Mouse (Mus musculus): ENCODE measurements around the gene Spint1. TPM values are rescaled to one million over a fixed set of nuclear protein-coding genes. Genes with fewer than 3 reads are reported as not detected.
A peak's percentile ranks its signal among the peaks of the same experiment; 100 is the strongest.

The Spint1 gene
- total and polyA plus RNA-seq, 3 experiments, result not detected

GRCm38 (mm10) chr2:119203871-119204460 lies 33.2 kb upstream of the Spint1 start:
- Histone ChIP-seq H3K9ac (ENCODE audit: control insufficient read depth, low read depth, low read length, poor library complexity, severe bottlenecking) (no peak overlapping the region), H3K9me3 (replicated peaks; ENCODE audit: insufficient read depth, low read length) (no peaks in the 10 kb centered on the region), H3K79me2 (ENCODE audit: control insufficient read depth, insufficient read depth, low read length, poor library complexity) (peaks cover 4% of the 10 kb centered on the region), H3K27ac (ENCODE audit: control insufficient read depth, low read depth, low read length) (no peak overlapping the region), H3K27me3 (ENCODE audit: control insufficient read depth in 1 of 2, insufficient read depth in 2 of 2, low read length in 2 of 2) (no peaks in the 10 kb centered on the region), H3K4me1 (ENCODE audit: control insufficient read depth in 1 of 2, insufficient read depth in 2 of 2, low read length in 2 of 2) (peaks cover 0 to 5% of the 10 kb centered on the region in 2 experiments; a peak in 1 of 4 replicates), H3K36me3 (ENCODE audit: control insufficient read depth in 1 of 2, insufficient read depth in 2 of 2, low read length in 2 of 2) (no peaks in the 10 kb centered on the region), H3K4me3 (ENCODE audit: control insufficient read depth in 1 of 2, insufficient read depth in 1 of 2, low read depth in 2 of 2, low read length in 2 of 2) (no peak overlapping the region)
- no peak for DNase-seq (ENCODE audit: low read depth, low spot score)
- TF ChIP-seq ZKSCAN1 (IDR thresholded peaks at IDR 0.05; ENCODE audit: low read depth, low read length) (no peak), GABPA (IDR thresholded peaks at IDR 0.05; ENCODE audit: low read depth, low read length) (no peak), CHD2 (IDR thresholded peaks at IDR 0.05; ENCODE audit: low read length) (no peak), TCF12 (IDR thresholded peaks at IDR 0.05; ENCODE audit: low read depth, low read length) (no peak), RCOR1 (IDR thresholded peaks at IDR 0.05; ENCODE audit: low read depth, low read length) (no peak), GATA1 (IDR thresholded peaks at IDR 0.05; ENCODE audit: low read depth, low read length) (no peak), POLR2AphosphoS2 (IDR thresholded peaks at IDR 0.05; ENCODE audit: low read length) (no peak), NELFE (IDR thresholded peaks at IDR 0.05; ENCODE audit: low read depth, low read length) (no peak), RAD21 (IDR thresholded peaks at IDR 0.05; ENCODE audit: low read depth, low read length) (no peak), CTCF (IDR thresholded peaks at IDR 0.05 in 2 of 3, conservative IDR thresholded peaks at IDR 0.05 in 1 of 3; ENCODE audit: control insufficient read depth in 1 of 3, insufficient read depth in 1 of 3, low read depth in 2 of 3, low read length in 3 of 3, poor library complexity in 1 of 3, severe bottlenecking in 1 of 3) (no peak), SIN3A (IDR thresholded peaks at IDR 0.05; ENCODE audit: low read length) (no peak), SMC3 (IDR thresholded peaks at IDR 0.05; ENCODE audit: low read depth, low read length) (no peak), BHLHE40 (IDR thresholded peaks at IDR 0.05; ENCODE audit: borderline replicate concordance, low read depth, low read length) (no peak), POLR2AphosphoS5 (IDR thresholded peaks at IDR 0.05; ENCODE audit: borderline replicate concordance, low read depth, low read length) (no peak), MEF2A (IDR thresholded peaks at IDR 0.05; ENCODE audit: extremely low read depth, insufficient replicate concordance, low read depth, low read length, poor library complexity, severe bottlenecking) (no peak)

- Histone ChIP-seq H3K9me3 (replicated peaks; ENCODE audit: insufficient read depth, low read length) (no peaks in the 10 kb centered on the region), H3K36me3 (ENCODE audit: control insufficient read depth in 1 of 2, insufficient read depth in 2 of 2, low read length in 2 of 2) (peaks cover 0 to 5% of the 10 kb centered on the region in 2 experiments; a peak in 2 of 4 replicates), H3K79me2 (ENCODE audit: control insufficient read depth, insufficient read depth, low read length, poor library complexity) (peaks cover 9% of the 10 kb centered on the region), H3K4me1 (ENCODE audit: control insufficient read depth in 1 of 2, insufficient read depth in 2 of 2, low read length in 2 of 2) (peaks cover 2 to 8% of the 10 kb centered on the region in 2 experiments; a peak in 3 of 4 replicates), H3K27ac (ENCODE audit: control insufficient read depth, low read depth, low read length) (peak overlapping the region; percentile 91), H3K4me3 (ENCODE audit: control insufficient read depth in 1 of 2, insufficient read depth in 1 of 2, low read depth in 2 of 2, low read length in 2 of 2) (peak overlapping the region; percentile 80 to 94), H3K27me3 (ENCODE audit: control insufficient read depth in 1 of 2, insufficient read depth in 2 of 2, low read length in 2 of 2) (no peaks in the 10 kb centered on the region), H3K9ac (ENCODE audit: control insufficient read depth, low read depth, low read length, poor library complexity, severe bottlenecking) (peak overlapping the region; percentile 85)
- no peak for DNase-seq (ENCODE audit: low read depth, low spot score)
- no peak for TF ChIP-seq ETS1 (IDR thresholded peaks at IDR 0.05; ENCODE audit: low read depth, low read length)
- TF ChIP-seq MAZ (IDR thresholded peaks at IDR 0.05; ENCODE audit: low read depth, low read length), result 0 out of 2 replicates have a peak, but pooled peaks have one; percentile 45
- no peak for TF ChIP-seq POLR2A (IDR thresholded peaks at IDR 0.05; ENCODE audit: control insufficient read depth in 1 of 2, insufficient read depth in 1 of 2, low read depth in 1 of 2, low read length in 2 of 2, poor library complexity in 1 of 2)
- no peak for TF ChIP-seq MXI1 (IDR thresholded peaks at IDR 0.05; ENCODE audit: low read depth, low read length)
- TF ChIP-seq POLR2AphosphoS5 (IDR thresholded peaks at IDR 0.05; ENCODE audit: borderline replicate concordance, low read depth, low read length), result no peak
- TF ChIP-seq HCFC1 (IDR thresholded peaks at IDR 0.05; ENCODE audit: low read depth, low read length), result no peak
- TF ChIP-seq ZNF384 (IDR thresholded peaks at IDR 0.05; ENCODE audit: low read depth, low read length), result 0 out of 2 replicates have a peak, but pooled peaks have one; percentile 25
- peak; percentile 26 for TF ChIP-seq SIN3A (IDR thresholded peaks at IDR 0.05; ENCODE audit: low read length)
Observed at GRCm38 (mm10) chr2:119207961-119208343, 29.2 kb upstream of the Spint1 start.
